Mouse (Mus musculus) brown adipose tissue, adult 24 weeks (tissue): Measurements from ENCODE around the gene Cacna2d3. TPM values are rescaled to one million over a fixed set of nuclear protein-coding genes. Genes with fewer than 3 reads are reported as not detected.

Source experiments
- H3K27ac ChIP-seq: fragments of 200-500 bp; replicated peaks from 2 replicates; pipeline ENCODE4 v1.5.1; 2012; ENCODE audit warnings: low read depth, mild to moderate bottlenecking, low read length
- H3K4me1 ChIP-seq: fragments of 200-500 bp; 2 replicates; pipeline ENCODE4 v1.6.1; 2012; ENCODE audit warnings: low read length, mixed read lengths; ENCODE audit not compliant: control insufficient read depth, insufficient read depth, insufficient read length
- H3K4me3 ChIP-seq: fragments of 200-500 bp; 2 replicates; pipeline ENCODE4 v1.5.1; 2012; ENCODE audit warnings: low read depth, mild to moderate bottlenecking, low read length, moderate library complexity; ENCODE audit not compliant: insufficient read depth
- polyA plus RNA-seq: library from polyadenylated mRNA; stranded (reverse); fragments of >200 nt; gene quantifications from 2 replicates; pipeline ENCODE4 v1.2.4, GENCODE M21; 2012; ENCODE audit not compliant: missing spikeins, insufficient read depth, insufficient read length

Gene Cacna2d3
- polyA plus RNA-seq, 1 experiment, result not detected

GRCm38 (mm10) chr14:29178695-29179396 lies 542.8 kb downstream of the Cacna2d3 start:
- Histone ChIP-seq H3K4me1 (no peaks in the 10 kb centered on the region), H3K4me3 (no peak overlapping the region), H3K27ac (no peak overlapping the region)

GRCm38 (mm10) chr14:29174762-29175161 lies 546.9 kb downstream of the Cacna2d3 start:
- no peak overlapping the region for H3K4me3 ChIP-seq
- H3K4me1 ChIP-seq, result no peaks in the 10 kb centered on the region
- H3K27ac ChIP-seq, result no peak overlapping the region

GRCm38 (mm10) chr14:29172207-29172606 lies 549.5 kb downstream of the Cacna2d3 start:
- Histone ChIP-seq H3K27ac (no peak overlapping the region), H3K4me1 (no peaks in the 10 kb centered on the region), H3K4me3 (no peak overlapping the region)

- Histone ChIP-seq H3K4me3 (no peak overlapping the region), H3K27ac (no peak overlapping the region), H3K4me1 (no peaks in the 10 kb centered on the region)
These were observed 557.0 kb downstream of the Cacna2d3 start for GRCm38 (mm10) chr14:29164653-29165030.

GRCm38 (mm10) chr14:29163998-29164652 lies 557.5 kb downstream of the Cacna2d3 start:
- Histone ChIP-seq H3K27ac (no peak overlapping the region), H3K4me1 (no peaks in the 10 kb centered on the region), H3K4me3 (no peak overlapping the region)

- Histone ChIP-seq H3K4me3 (no peak overlapping the region), H3K4me1 (no peaks in the 10 kb centered on the region), H3K27ac (no peak overlapping the region)
These were observed 561.9 kb downstream of the Cacna2d3 start for GRCm38 (mm10) chr14:29159803-29160202.

GRCm38 (mm10) chr14:29157096-29157495 lies 564.6 kb downstream of the Cacna2d3 start:
- Histone ChIP-seq H3K4me3 (no peak overlapping the region), H3K4me1 (no peaks in the 10 kb centered on the region), H3K27ac (no peak overlapping the region)

GRCm38 (mm10) chr14:29144184-29144583 lies 577.5 kb downstream of the Cacna2d3 start:
- Histone ChIP-seq H3K27ac (no peak overlapping the region), H3K4me1 (no peaks in the 10 kb centered on the region), H3K4me3 (no peak overlapping the region)

- H3K27ac ChIP-seq, result no peak overlapping the region
- H3K4me3 ChIP-seq, result no peak overlapping the region
- no peaks in the 10 kb centered on the region for H3K4me1 ChIP-seq
These were observed 584.0 kb downstream of the Cacna2d3 start for GRCm38 (mm10) chr14:29137614-29138013.

GRCm38 (mm10) chr14:29137006-29137579 lies 584.6 kb downstream of the Cacna2d3 start:
- Histone ChIP-seq H3K27ac (no peak overlapping the region), H3K4me1 (no peaks in the 10 kb centered on the region), H3K4me3 (no peak overlapping the region)

- no peak overlapping the region for H3K4me3 ChIP-seq
- no peak overlapping the region for H3K27ac ChIP-seq
- no peaks in the 10 kb centered on the region for H3K4me1 ChIP-seq
These were observed 586.8 kb downstream of the Cacna2d3 start for GRCm38 (mm10) chr14:29134901-29135300.

GRCm38 (mm10) chr14:29130511-29130910 lies 591.2 kb downstream of the Cacna2d3 start:
- no peaks in the 10 kb centered on the region for H3K4me1 ChIP-seq
- no peak overlapping the region for H3K27ac ChIP-seq
- H3K4me3 ChIP-seq, result no peak overlapping the region

GRCm38 (mm10) chr14:29123886-29124285 lies 597.8 kb downstream of the Cacna2d3 start:
- Histone ChIP-seq H3K4me1 (no peaks in the 10 kb centered on the region), H3K4me3 (no peak overlapping the region), H3K27ac (no peak overlapping the region)

- no peaks in the 10 kb centered on the region for H3K4me1 ChIP-seq
- no peak overlapping the region for H3K4me3 ChIP-seq
- H3K27ac ChIP-seq, result no peak overlapping the region
These were observed 598.9 kb downstream of the Cacna2d3 start for GRCm38 (mm10) chr14:29122749-29123148.

GRCm38 (mm10) chr14:29113852-29114450 lies 607.7 kb downstream of the Cacna2d3 start:
- Histone ChIP-seq H3K4me3 (no peak overlapping the region), H3K4me1 (no peaks in the 10 kb centered on the region), H3K27ac (no peak overlapping the region)
